Mouse (Mus musculus): ENCODE results near the gene Obp1b. TPM values are rescaled to one million over a fixed set of nuclear protein-coding genes. Genes with fewer than 3 reads are reported as not detected.
"Not testable (repeated sequence)": the region's sequence is repeated elsewhere in the genome, so short reads cannot be mapped to it uniquely, and the experiment has no call there.

Gene Obp1b
- polyA plus RNA-seq (2015; fragmentation: Nextera tagmentation; extraction: Ambion mirVana) = not detected in 2 replicates

DNA sequence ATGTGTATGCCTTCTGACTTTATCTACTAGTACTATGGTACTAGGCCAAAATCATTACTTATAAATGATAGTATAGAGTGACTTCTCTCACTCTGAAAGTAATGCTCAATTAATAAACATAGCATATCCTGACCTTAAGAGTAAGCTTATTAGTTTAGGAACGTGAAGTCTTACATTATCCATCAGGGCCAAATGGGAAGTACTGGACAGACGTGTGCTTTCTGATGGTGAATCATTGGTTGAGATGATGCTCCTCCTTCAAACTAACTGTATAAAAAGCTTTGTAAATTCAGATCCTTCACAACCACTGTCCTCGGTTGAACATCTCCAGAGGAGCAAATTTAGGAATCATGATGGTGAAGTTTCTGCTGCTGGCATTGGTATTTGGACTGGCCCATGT is at the start of gene Obp1b:
TSS of gene Obp1b (plus strand) at position 301 of the 400 bp plus-strand sequence.
- H3K4me2 ChIP-seq (replicated peaks); H3K4me3 ChIP-seq (replicated peaks); ATAC-seq; H3K36me3 ChIP-seq; H3K27me3 ChIP-seq; H3K9me3 ChIP-seq; H3K9ac ChIP-seq (replicated peaks); H3K27ac ChIP-seq; H3K4me1 ChIP-seq (replicated peaks): not testable (repeated sequence)
- WGBS = no CpG with 5 or more reads among the region's 3 CpGs

DNA sequence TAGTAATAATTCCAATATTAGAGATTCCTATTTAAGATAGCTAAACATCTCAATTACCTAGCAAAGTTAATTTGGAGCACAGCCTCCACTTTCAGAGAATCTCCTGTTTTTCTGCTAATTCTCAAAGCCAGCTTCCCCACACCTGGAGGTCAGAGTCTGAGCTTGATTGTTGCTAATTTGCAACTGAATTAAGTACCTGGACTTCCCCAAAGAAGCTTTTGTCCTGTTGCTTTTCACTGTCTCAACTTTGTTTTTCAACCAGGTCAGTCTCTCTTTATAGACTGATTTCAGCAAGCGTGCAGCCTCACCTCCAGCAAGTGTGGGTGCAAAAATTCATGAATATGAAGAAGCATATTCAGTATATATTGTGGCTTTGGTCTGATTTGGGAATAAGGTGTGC is 15.6 kb downstream of the Obp1b start:
- ATAC-seq; H3K9ac ChIP-seq (replicated peaks); H3K4me2 ChIP-seq (replicated peaks); H3K27me3 ChIP-seq; H3K4me1 ChIP-seq (replicated peaks); H3K27ac ChIP-seq; H3K9me3 ChIP-seq; H3K36me3 ChIP-seq; H3K4me3 ChIP-seq (replicated peaks): not testable (repeated sequence)
- 53% methylated on average over 1 of the region's 1 CpGs for WGBS

DNA sequence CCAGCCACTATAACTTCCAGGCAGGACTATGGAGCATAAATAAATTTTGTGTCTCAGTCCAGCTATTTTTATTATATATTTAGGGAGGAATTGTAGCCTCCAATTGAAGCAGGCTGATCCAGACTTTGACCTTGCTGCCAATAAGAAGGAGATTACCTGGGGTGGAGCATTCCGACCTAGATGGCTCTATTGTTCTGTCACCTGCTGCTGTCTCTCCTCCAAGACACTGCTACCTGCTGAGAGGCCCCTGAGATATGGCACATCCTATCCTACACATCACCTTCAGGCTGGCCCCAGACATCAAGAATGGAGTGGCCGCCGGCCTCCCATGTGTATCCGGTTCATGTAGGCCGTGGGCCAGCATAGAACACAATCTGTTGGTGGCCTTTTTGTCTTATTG is 16.3 kb downstream of the Obp1b start:
- no peak for ATAC-seq
- Histone ChIP-seq H3K4me1 (replicated peaks) (no peaks in the 10 kb centered on the region), H3K27ac (no peak overlapping the region), H3K9ac (replicated peaks) (no peak overlapping the region), H3K4me3 (replicated peaks) (no peak overlapping the region), H3K9me3 (0 out of 2 replicates have a peak, but pooled peaks cover 3% of the 10 kb centered on the region), H3K4me2 (replicated peaks) (no peak overlapping the region), H3K36me3 (no peaks in the 10 kb centered on the region), H3K27me3 (no peaks in the 10 kb centered on the region)
- WGBS = 90% methylated on average over 5 of the region's 5 CpGs

Other genes with a start within 250 kb of the Obp1b start
- 0.30 TPM in 1 of 2 replicates, not detected in the other for gene Obp1a, start 95.4 kb upstream of the Obp1b start, polyA plus RNA-seq (2015; fragmentation: Nextera tagmentation; extraction: Ambion mirVana)
- not detected in 2 replicates for gene Gm5938, start 61.3 kb upstream of the Obp1b start, polyA plus RNA-seq (2015; fragmentation: Nextera tagmentation; extraction: Ambion mirVana)
- gene Gm14743, start 59.1 kb downstream of the Obp1b start, polyA plus RNA-seq (2015; fragmentation: Nextera tagmentation; extraction: Ambion mirVana) = not detected in 2 replicates
- not detected in 2 replicates for gene 4930480E11Rik, start 182.9 kb downstream of the Obp1b start, polyA plus RNA-seq (2015; fragmentation: Nextera tagmentation; extraction: Ambion mirVana)